Mouse (Mus musculus) ES-E14 (cell line): ENCODE data around the gene Shb. TPM values are rescaled to one million over a fixed set of nuclear protein-coding genes. Genes with fewer than 3 reads are reported as not detected.

Experiments used
- DNase-seq: peaks from one replicate; pipeline ENCODE4 v3.0.0-alpha.2; 2013; ENCODE audit warnings: low read depth, low spot score
- H3K27ac ChIP-seq: 2 replicates; pipeline ENCODE4 v1.5.1; 2012; ENCODE audit warnings: low read depth, mild to moderate bottlenecking, low read length, moderate library complexity, mixed read lengths; ENCODE audit not compliant: poor library complexity, insufficient read depth, severe bottlenecking
- H3K36me3 ChIP-seq: 2 replicates; pipeline ENCODE4 v1.6.1; 2012; ENCODE audit warnings: mild to moderate bottlenecking, low read length, moderate library complexity, mixed read lengths; ENCODE audit not compliant: control insufficient read depth, poor library complexity, insufficient read depth, severe bottlenecking
- H3K4me1 ChIP-seq, 2 experiments: fragments of 150-350 bp in 1 of 2; sonication (generic) in 1 of 2; 2 replicates each; pipeline ENCODE4 v1.6.1; 2012; ENCODE audit warnings: low read length in 2 of 2, mild to moderate bottlenecking in 1 of 2, mixed read lengths in 1 of 2; ENCODE audit not compliant: control insufficient read depth in 2 of 2, insufficient read depth in 2 of 2, poor library complexity in 1 of 2
- H3K4me3 ChIP-seq, 2 experiments: fragments of 150-350 bp in 1 of 2; sonication (generic) in 1 of 2; 2 replicates each; pipeline ENCODE4 v1.5.1; 2012; ENCODE audit warnings: low read length in 2 of 2, low read depth in 1 of 2, mild to moderate bottlenecking in 1 of 2, mixed read lengths in 1 of 2; ENCODE audit not compliant: insufficient read depth in 1 of 2, poor library complexity in 1 of 2, severe bottlenecking in 1 of 2
- H3K9ac ChIP-seq: 2 replicates; pipeline ENCODE4 v1.6.1; 2012; ENCODE audit warnings: low read depth, mild to moderate bottlenecking, low read length, mixed read lengths; ENCODE audit not compliant: poor library complexity, insufficient read depth, severe bottlenecking
- H3K9me3 ChIP-seq: fragments of 150-350 bp; sonication (generic); 2 replicates; pipeline ENCODE4 v1.6.1; 2012; ENCODE audit warnings: low read depth, mild to moderate bottlenecking, low read length; ENCODE audit not compliant: control insufficient read depth, insufficient read depth
- CHD2 ChIP-seq: IDR thresholded peaks from 2 replicates; pipeline ENCODE4 v1.6.1; 2014; ENCODE audit warnings: mild to moderate bottlenecking, low read depth, low read length, inconsistent platforms
- HCFC1 ChIP-seq: IDR thresholded peaks from 2 replicates; pipeline ENCODE4 v1.6.1; 2012; ENCODE audit warnings: low read length, inconsistent platforms, borderline replicate concordance; ENCODE audit not compliant: insufficient read depth
- MAFK ChIP-seq: IDR thresholded peaks from 2 replicates; pipeline ENCODE4 v1.6.1; 2014; ENCODE audit warnings: mild to moderate bottlenecking, low read depth, low read length, inconsistent platforms; ENCODE audit not compliant: insufficient read depth
- ZC3H11A ChIP-seq: IDR thresholded peaks from 2 replicates; pipeline ENCODE4 v1.6.1; 2012; ENCODE audit warnings: low read depth, mild to moderate bottlenecking, inconsistent platforms, low read length, borderline replicate concordance
- ZNF384 ChIP-seq: IDR thresholded peaks from 2 replicates; pipeline ENCODE4 v1.6.1; 2012; ENCODE audit warnings: low read depth, low read length, inconsistent platforms
- in situ Hi-C, 2 experiments: fragments of 600-800 bp; cut with MboI; formaldehyde crosslinking; loops; one replicate each; pipeline ENCODE4 v1.15.1; 2025; ENCODE audit warnings: low sequenced_read_pairs in 2 of 2, inconsistent platforms in 1 of 2; ENCODE audit not compliant: unreplicated experiment in 2 of 2
- total RNA-seq: library from RNA; depleted of rRNA; stranded (reverse); fragments of 300-350 nt; gene quantifications from 2 replicates; pipeline ENCODE4 v1.2.3, GENCODE M21; 2012

Shb gene
- total RNA-seq, 1 experiment: 15.9 TPM

DNA sequence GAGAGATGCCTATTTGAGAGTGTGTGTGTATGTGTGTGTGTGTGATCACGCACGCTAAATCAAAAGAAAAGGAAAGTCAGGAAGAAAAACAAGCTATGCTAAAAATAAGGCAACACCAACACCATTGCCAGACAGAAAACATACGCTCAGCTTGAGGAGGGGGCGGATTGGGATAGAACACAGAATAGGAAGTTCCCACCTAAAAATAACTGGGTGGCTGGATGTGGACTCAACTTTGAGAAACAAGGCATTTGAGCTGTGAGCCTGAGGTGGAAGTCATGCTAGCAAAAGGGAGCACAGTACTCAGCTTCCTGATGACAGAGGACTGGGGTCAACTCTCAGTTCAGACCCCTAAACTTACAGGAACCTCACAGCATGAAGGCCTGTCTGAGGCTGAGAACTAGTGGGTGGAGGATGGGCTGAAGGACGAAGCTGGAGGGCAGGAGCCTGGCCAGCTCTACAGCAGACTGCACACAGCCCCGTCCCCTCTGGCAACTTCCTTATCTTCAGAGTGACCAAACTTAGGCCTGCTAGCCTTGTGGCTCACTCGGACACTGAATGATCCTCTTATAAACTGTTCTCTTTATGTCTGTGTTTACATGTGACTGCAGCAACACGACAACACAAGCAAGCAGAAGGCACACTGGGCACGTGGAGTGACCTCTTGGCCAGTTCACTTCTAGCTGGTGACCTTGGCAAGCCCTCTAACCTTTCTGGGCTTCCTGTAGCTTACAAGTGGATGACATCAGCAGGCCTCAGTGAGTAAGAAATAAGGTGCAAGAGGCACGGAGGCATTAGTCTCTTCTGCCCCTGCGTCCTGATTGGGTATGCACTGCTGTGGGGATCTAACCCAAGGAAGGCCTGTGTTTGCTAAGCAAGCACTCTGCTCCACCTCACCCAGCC is 60.4 kb downstream of the Shb start:
- DNase-seq: no peak
- Histone ChIP-seq H3K36me3 (no peaks in the 10 kb centered on the region; the same call in 1 of the 2 replicates), H3K4me1 (peaks cover 0 to 9% of the 10 kb centered on the region in 2 experiments; a peak in 1 of 4 replicates), H3K4me3 (no peak overlapping the region), H3K9ac (no peak overlapping the region), H3K27ac (no peak overlapping the region), H3K9me3 (no peaks in the 10 kb centered on the region)
- TF ChIP-seq MAFK (no peak), ZNF384 (no peak), HCFC1 (no peak), ZC3H11A (no peak), CHD2 (no peak)
- in situ Hi-C loops: no loop called here

DNA sequence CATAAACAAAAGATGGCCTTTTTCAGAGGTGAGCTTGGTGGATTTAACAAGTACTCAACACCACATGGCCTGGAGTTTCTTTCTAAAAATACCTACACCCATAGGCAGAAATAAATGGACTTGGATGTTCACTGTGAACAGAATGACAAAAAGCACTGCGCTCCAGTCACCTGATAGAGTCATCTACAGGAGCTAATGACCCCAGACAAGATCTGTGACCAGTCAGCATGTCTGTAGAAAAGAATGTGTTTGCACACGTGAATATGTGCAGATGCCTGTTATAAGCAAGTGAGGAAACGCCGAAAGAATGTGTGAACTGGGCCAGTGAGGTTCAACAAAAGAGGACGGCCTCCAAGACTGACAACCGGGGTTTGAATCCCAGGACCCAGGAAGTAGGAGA is 63.2 kb downstream of the Shb start:
- no peak for DNase-seq
- no peak overlapping the region for H3K9ac ChIP-seq
- no peaks in the 10 kb centered on the region for H3K9me3 ChIP-seq
- TF ChIP-seq CHD2 (no peak), ZC3H11A (no peak), HCFC1 (no peak), ZNF384 (no peak), MAFK (no peak)
- peaks cover 6% of the 10 kb centered on the region; the same call in 1 of the 2 replicates for H3K36me3 ChIP-seq
- no peak overlapping the region for H3K4me3 ChIP-seq
- in situ Hi-C loops: no loop called here
- peaks cover 0 to 17% of the 10 kb centered on the region in 2 experiments; a peak in 3 of 4 replicates for H3K4me1 ChIP-seq
- no peak overlapping the region for H3K27ac ChIP-seq

DNA sequence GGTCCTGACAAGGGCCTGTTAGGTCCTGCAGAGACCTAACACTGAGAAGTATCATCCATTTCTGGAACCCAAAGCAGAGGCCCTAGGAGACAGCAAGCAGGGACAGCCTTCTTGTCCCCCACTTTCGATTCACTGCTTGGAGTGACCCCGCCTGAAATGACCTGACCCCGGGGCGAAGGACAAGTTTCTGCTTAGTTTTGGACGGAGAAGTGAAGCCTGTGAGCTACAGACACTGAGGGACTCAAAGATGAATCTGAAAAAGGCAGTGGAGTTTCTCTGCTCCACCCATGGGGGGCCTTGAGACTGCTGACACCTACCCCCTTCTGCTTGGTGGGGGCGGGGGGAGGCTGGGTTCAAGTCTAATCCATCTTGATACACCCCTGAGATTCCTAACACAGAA is 63.8 kb downstream of the Shb start:
- no peak overlapping the region for H3K4me3 ChIP-seq
- DNase-seq: no peak
- no peaks in the 10 kb centered on the region for H3K9me3 ChIP-seq
- peaks cover 6% of the 10 kb centered on the region; the same call in 1 of the 2 replicates for H3K36me3 ChIP-seq
- H3K4me1 ChIP-seq: peaks cover 0 to 17% of the 10 kb centered on the region in 2 experiments; a peak in 3 of 4 replicates
- no peak overlapping the region for H3K27ac ChIP-seq
- TF ChIP-seq HCFC1 (no peak), ZC3H11A (no peak), MAFK (no peak), CHD2 (no peak), ZNF384 (no peak)
- in situ Hi-C loops: no loop called here
- H3K9ac ChIP-seq: no peak overlapping the region

DNA sequence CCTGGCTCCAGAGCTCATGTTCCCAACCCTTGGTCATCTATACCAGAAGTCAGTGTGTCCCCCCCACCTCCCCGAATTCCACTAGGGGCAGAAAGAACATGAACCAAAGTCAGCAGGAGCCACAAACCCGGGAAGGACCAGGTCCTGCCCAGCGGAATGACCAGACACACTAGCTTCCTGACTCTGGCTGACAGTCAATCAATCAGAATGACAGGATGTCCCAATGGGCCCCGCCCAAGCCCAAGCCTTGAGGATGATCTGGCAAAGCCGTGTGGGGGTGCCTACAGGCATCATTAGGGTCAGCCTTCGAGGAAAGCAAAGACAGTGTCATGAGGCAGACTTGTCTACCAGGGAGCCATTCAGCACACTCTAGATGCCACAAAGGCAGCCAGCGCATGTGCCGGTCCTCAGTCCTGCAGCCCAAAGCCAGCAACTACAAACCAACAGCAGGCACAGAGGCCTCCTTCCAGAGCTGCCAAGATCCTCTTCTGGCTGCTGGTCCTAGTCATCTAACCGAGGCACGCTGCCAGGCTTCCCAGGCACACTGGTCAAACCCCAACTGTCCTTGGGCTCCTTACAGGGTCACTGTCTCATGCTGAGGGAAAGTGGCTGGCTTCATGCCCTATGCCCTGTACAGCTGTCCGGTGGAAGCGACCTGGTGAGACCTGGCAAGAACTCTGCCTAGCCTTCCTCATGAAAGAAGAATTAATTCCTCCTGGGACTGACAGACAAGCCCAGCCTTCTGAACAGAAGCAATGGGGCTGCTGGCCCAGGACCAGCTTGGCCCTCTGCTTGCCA is 65.0 kb downstream of the Shb start:
- Histone ChIP-seq H3K4me3 (no peak overlapping the region), H3K4me1 (peaks cover 0 to 12% of the 10 kb centered on the region in 2 experiments; a peak in 3 of 4 replicates), H3K27ac (no peak overlapping the region), H3K9me3 (no peaks in the 10 kb centered on the region), H3K36me3 (peaks cover 6% of the 10 kb centered on the region; the same call in 1 of the 2 replicates), H3K9ac (no peak overlapping the region)
- no peak for TF ChIP-seq CHD2
- TF ChIP-seq ZNF384: no peak
- TF ChIP-seq HCFC1: no peak
- no peak for TF ChIP-seq ZC3H11A
- TF ChIP-seq MAFK: no peak
- in situ Hi-C loops: no loop called here
- DNase-seq: no peak
